9 mouse cellular contexts compared by ENCODE assay signal in genomic region chr12:85532613-85533460, GRCm38 (mm10). TPM values are rescaled to one million over a fixed set of nuclear protein-coding genes. Genes with fewer than 3 reads are reported as not detected.
DNase-seq lines count a peak whose midpoint lies in the region; ATAC-seq and TF ChIP-seq lines count a peak whose summit lies in the region.
"Had no signal": no experiment of that assay in that cellular context is flagged by ENCODE, and none has a peak within 500 bp of the region (broad histone marks: within the 10 kb centered on the region; RNA-seq: fewer than 3 reads in every experiment).

No protein-coding gene starts in this region.

- no peaks in the 10 kb centered on the region for H3K36me3 ChIP-seq in heart, embryonic 10.5 days
- H3K36me3 ChIP-seq in MEL (ENCODE audit: control insufficient read depth in 1 of 2, insufficient read depth in 2 of 2, low read length in 2 of 2): peaks cover 0 to 8% of the 10 kb centered on the region in 2 experiments; a peak in 2 of 4 replicates
- no peaks in the 10 kb centered on the region for H3K36me3 ChIP-seq in kidney, embryonic 16.5 days (ENCODE audit: insufficient read depth, low read length)

- TF ChIP-seq EP300 in MEL (IDR thresholded peaks at IDR 0.05; ENCODE audit: low read depth in 1 of 2, low read length in 2 of 2): peak in 1 of 2 experiments; percentile 72; a peak in 2 of 4 replicates

- peak overlapping the region; percentile 23 for H3K9ac ChIP-seq in MEL (ENCODE audit: control insufficient read depth, low read depth, low read length, poor library complexity, severe bottlenecking)
- H3K9ac ChIP-seq in kidney, embryonic 16.5 days (replicated peaks; ENCODE audit: low read length): no peak overlapping the region

- H3K4me3 ChIP-seq in heart, embryonic 10.5 days: no peak overlapping the region
- H3K4me3 ChIP-seq in MEL (ENCODE audit: control insufficient read depth in 1 of 2, insufficient read depth in 1 of 2, low read depth in 2 of 2, low read length in 2 of 2): peak overlapping the region; percentile 3 to 19; a peak in 2 of 4 replicates
- no peak overlapping the region for H3K4me3 ChIP-seq in kidney, embryonic 16.5 days (ENCODE audit: low read length)

- intact Hi-C loops in gastrocnemius, postnatal 14 days (cut with DNase I; ENCODE audit: low total_unique reads): no loop called here

- H3K79me2 ChIP-seq in MEL (ENCODE audit: control insufficient read depth, insufficient read depth, low read length, poor library complexity): no peaks in the 10 kb centered on the region

- no peak overlapping the region for H3K27ac ChIP-seq in heart, embryonic 10.5 days
- H3K27ac ChIP-seq in MEL (ENCODE audit: control insufficient read depth, low read depth, low read length): peak overlapping the region; percentile 59
- 0 out of 2 replicates have a peak overlapping the region, but pooled peaks have one; percentile 10 for H3K27ac ChIP-seq in kidney, embryonic 16.5 days (ENCODE audit: low read length)

- H3K4me2 ChIP-seq in kidney, embryonic 16.5 days (replicated peaks; ENCODE audit: low read depth, low read length): no peak overlapping the region

- ATAC-seq in kidney, embryonic 16.5 days (ENCODE audit: low FRiP score, low TSS enrichment): peak; percentile 39; the same call in 1 of the 2 replicates
- peak; percentile 73 for ATAC-seq in monocyte, adult 5-6 weeks (replicated peaks; ENCODE audit: insufficient number of reproducible peaks, low FRiP score, low TSS enrichment, poor library complexity, severe bottlenecking)
- ATAC-seq: Patski had no signal

- DNase-seq in heart, adult 18-20 months: peak; percentile 96 to 97
- no peak for DNase-seq in heart, embryonic 10.5 days (ENCODE audit: low spot score)
- DNase-seq in MEL (ENCODE audit: low read depth, low spot score): peak; percentile 91
- peak; percentile 77 for DNase-seq in gastrocnemius, postnatal 14 days
- no peak for DNase-seq in c-Kit-positive CD71-positive TER-119-positive erythroid progenitor cells, embryonic 14.5 days (ENCODE audit: low spot score)
- DNase-seq in neural tube, embryonic 10.5 days (ENCODE audit: extremely low spot score, low spot score): no peak

- TF ChIP-seq CTCF in MEL (IDR thresholded peaks at IDR 0.05 in 2 of 3, conservative IDR thresholded peaks at IDR 0.05 in 1 of 3; ENCODE audit: control insufficient read depth in 1 of 3, insufficient read depth in 1 of 3, low read depth in 2 of 3, low read length in 3 of 3, poor library complexity in 1 of 3, severe bottlenecking in 1 of 3): no peak

- TF ChIP-seq POLR2A in MEL (IDR thresholded peaks at IDR 0.05; ENCODE audit: control insufficient read depth in 1 of 2, insufficient read depth in 1 of 2, low read depth in 1 of 2, low read length in 2 of 2, poor library complexity in 1 of 2): peak in 1 of 2 experiments; percentile 42; a peak in 1 of 4 replicates

- H3K4me1 ChIP-seq in heart, embryonic 10.5 days: peaks cover 6% of the 10 kb centered on the region; the same call in 1 of the 2 replicates
- peaks cover 0 to 18% of the 10 kb centered on the region in 2 experiments; a peak in 3 of 4 replicates for H3K4me1 ChIP-seq in MEL (ENCODE audit: control insufficient read depth in 1 of 2, insufficient read depth in 2 of 2, low read length in 2 of 2)
- H3K4me1 ChIP-seq in kidney, embryonic 16.5 days (ENCODE audit: insufficient read depth, low read length): 0 out of 2 replicates have a peak, but pooled peaks cover 2% of the 10 kb centered on the region

- H3K27me3 ChIP-seq in heart, embryonic 10.5 days (ENCODE audit: insufficient read depth, poor library complexity, severe bottlenecking): no peaks in the 10 kb centered on the region
- no peaks in the 10 kb centered on the region for H3K27me3 ChIP-seq in MEL (ENCODE audit: control insufficient read depth in 1 of 2, insufficient read depth in 2 of 2, low read length in 2 of 2)
- no peaks in the 10 kb centered on the region for H3K27me3 ChIP-seq in kidney, embryonic 16.5 days (ENCODE audit: insufficient read depth, low read length)
- H3K27me3 ChIP-seq: Patski had no signal

- H3K9me3 ChIP-seq in heart, embryonic 10.5 days: no peaks in the 10 kb centered on the region
- no peaks in the 10 kb centered on the region for H3K9me3 ChIP-seq in MEL (replicated peaks; ENCODE audit: insufficient read depth, low read length)
- no peaks in the 10 kb centered on the region for H3K9me3 ChIP-seq in kidney, embryonic 16.5 days (ENCODE audit: low read length)

- no peak for TF ChIP-seq RAD21 in MEL (IDR thresholded peaks at IDR 0.05; ENCODE audit: low read depth, low read length)

- 60% methylated on average over 14 of the region's 14 CpGs for WGBS in heart, embryonic 10.5 days
- 55% methylated on average over 14 of the region's 14 CpGs for WGBS in kidney, embryonic 16.5 days

TF ChIP-seq in MEL, 35 proteins besides CTCF, POLR2A, EP300 and RAD21:
- no peak for TF ChIP-seq SIN3A (IDR thresholded peaks at IDR 0.05; ENCODE audit: low read length)
- no peak for TF ChIP-seq RCOR1 (IDR thresholded peaks at IDR 0.05; ENCODE audit: low read depth, low read length)
- no peak for TF ChIP-seq GATA1 (IDR thresholded peaks at IDR 0.05; ENCODE audit: low read depth, low read length)
- no peak for TF ChIP-seq ZNF384 (IDR thresholded peaks at IDR 0.05; ENCODE audit: low read depth, low read length)
- TF ChIP-seq ZC3H11A (IDR thresholded peaks at IDR 0.05; ENCODE audit: low read depth, low read length): no peak
- TF ChIP-seq TCF12 (IDR thresholded peaks at IDR 0.05; ENCODE audit: low read depth, low read length): no peak
- peak; percentile 53 to 78; a peak in 3 of 4 replicates for TF ChIP-seq USF2 (IDR thresholded peaks at IDR 0.05; ENCODE audit: borderline replicate concordance in 1 of 2, insufficient read depth in 1 of 2, low read depth in 1 of 2, low read length in 2 of 2)
- no peak for TF ChIP-seq UBTF (IDR thresholded peaks at IDR 0.05; ENCODE audit: borderline replicate concordance, insufficient read depth, low read depth, low read length)
- no peak for TF ChIP-seq JUND (IDR thresholded peaks at IDR 0.05; ENCODE audit: low read depth, low read length)
- no peak for TF ChIP-seq HCFC1 (IDR thresholded peaks at IDR 0.05; ENCODE audit: low read depth, low read length)
- no peak for TF ChIP-seq ZKSCAN1 (IDR thresholded peaks at IDR 0.05; ENCODE audit: low read depth, low read length)
- 0 out of 2 replicates have a peak, but pooled peaks have one; percentile 28 for TF ChIP-seq MAZ (IDR thresholded peaks at IDR 0.05; ENCODE audit: low read depth, low read length)
- no peak for TF ChIP-seq TAL1 (IDR thresholded peaks at IDR 0.05; ENCODE audit: low read length)
- TF ChIP-seq KAT2A (conservative IDR thresholded peaks at IDR 0.05; ENCODE audit: low read depth, low read length): no peak
- peak; percentile 96 for TF ChIP-seq USF1 (IDR thresholded peaks at IDR 0.05; ENCODE audit: low read depth, low read length)
- no peak for TF ChIP-seq ELF1 (IDR thresholded peaks at IDR 0.05; ENCODE audit: low read depth, low read length)
- TF ChIP-seq MAFK (IDR thresholded peaks at IDR 0.05; ENCODE audit: borderline replicate concordance, low read depth, low read length): peak; percentile 65; the same call in 1 of the 2 replicates
- TF ChIP-seq TBP (IDR thresholded peaks at IDR 0.05; ENCODE audit: low read depth, low read length): peak; percentile 85
- no peak for TF ChIP-seq SMC3 (IDR thresholded peaks at IDR 0.05; ENCODE audit: low read depth, low read length)
- no peak for TF ChIP-seq NRF1 (IDR thresholded peaks at IDR 0.05; ENCODE audit: insufficient read depth, low read depth, low read length, poor library complexity, severe bottlenecking)
- TF ChIP-seq GABPA (IDR thresholded peaks at IDR 0.05; ENCODE audit: low read depth, low read length): no peak
- TF ChIP-seq CHD1 (IDR thresholded peaks at IDR 0.05; ENCODE audit: low read depth, low read length): no peak
- TF ChIP-seq NELFE (IDR thresholded peaks at IDR 0.05; ENCODE audit: low read depth, low read length): no peak
- TF ChIP-seq ZMIZ1 (IDR thresholded peaks at IDR 0.05; ENCODE audit: low read depth, low read length): no peak
- TF ChIP-seq E2F4 (IDR thresholded peaks at IDR 0.05; ENCODE audit: borderline replicate concordance, low read depth, low read length): no peak
- TF ChIP-seq MYB (IDR thresholded peaks at IDR 0.05; ENCODE audit: low read depth, low read length): no peak
- peak; percentile 83 for TF ChIP-seq ETS1 (IDR thresholded peaks at IDR 0.05; ENCODE audit: low read depth, low read length)
- peak; percentile 62 for TF ChIP-seq BHLHE40 (IDR thresholded peaks at IDR 0.05; ENCODE audit: borderline replicate concordance, low read depth, low read length)
- no peak for TF ChIP-seq MYC (IDR thresholded peaks at IDR 0.05; ENCODE audit: low read depth, low read length)
- no peak for TF ChIP-seq POLR2AphosphoS5 (IDR thresholded peaks at IDR 0.05; ENCODE audit: borderline replicate concordance, low read depth, low read length)
- no peak for TF ChIP-seq MEF2A (IDR thresholded peaks at IDR 0.05; ENCODE audit: extremely low read depth, insufficient replicate concordance, low read depth, low read length, poor library complexity, severe bottlenecking)
- no peak for TF ChIP-seq POLR2AphosphoS2 (IDR thresholded peaks at IDR 0.05; ENCODE audit: low read length)
- TF ChIP-seq MXI1 (IDR thresholded peaks at IDR 0.05; ENCODE audit: low read depth, low read length): peak; percentile 57
- peak; percentile 85 for TF ChIP-seq MAX (IDR thresholded peaks at IDR 0.05; ENCODE audit: low read length)
- no peak for TF ChIP-seq CHD2 (IDR thresholded peaks at IDR 0.05; ENCODE audit: low read length)

RNA-seq across cellular contexts. Expression of gene Fos, which starts 59.1 kb away (rescaled TPM):
- total RNA-seq in heart, adult 18-20 months (2021): 1 to 10 TPM; 2.1 to 5.4 TPM
- 6.1 and 7.5 TPM in 2 replicates for polyA plus RNA-seq in heart, embryonic 10.5 days (2016; fragmentation: Nextera tagmentation; extraction: Ambion mirVana)
- 0.56 and 1.4 TPM in 2 replicates for total RNA-seq in MEL (2012; rRNA removed)
- under 1 TPM in 1 of 2 experiments, not detected in 1; 0.81 TPM for polyA plus RNA-seq in MEL (2012; ENCODE audit: insufficient read depth in 1 of 2, insufficient read length in 2 of 2, low read depth in 1 of 2, low replicate concordance in 2 of 2, missing spikeins in 1 of 2)
- 1 to 10 TPM; 7.6 to 8.9 TPM for total RNA-seq in gastrocnemius, postnatal 14 days (2021)
- 2.7 and 3.5 TPM in 2 replicates for polyA plus RNA-seq in kidney, embryonic 16.5 days (2015; fragmentation: Nextera tagmentation; extraction: Ambion mirVana)
- total RNA-seq in monocyte, adult 5-6 weeks (2017): 138 to 560 TPM (median 216 TPM) in 3 replicates

Comparison
In these comparisons a context has a peak if more than half of its experiments do, and no peak if none do; other contexts are left out.
1. DNase-seq: peak in heart, adult 18-20 months (2 of 2), MEL (single experiment) and gastrocnemius, postnatal 14 days (single experiment); none in heart, embryonic 10.5 days (single experiment), c-Kit-positive CD71-positive TER-119-positive erythroid progenitor cells, embryonic 14.5 days (single experiment) and neural tube, embryonic 10.5 days (single experiment).
2. H3K4me3 ChIP-seq: peak in MEL (2 of 2); none in heart, embryonic 10.5 days (single experiment) and kidney, embryonic 16.5 days (single experiment).
3. RNA of gene Fos, which starts 59.1 kb away (total RNA-seq): 138 to 560 TPM in monocyte, adult 5-6 weeks; 7.6 to 8.9 TPM in gastrocnemius, postnatal 14 days, 2.1 to 5.4 TPM in heart, adult 18-20 months and 0.56 to 1.4 TPM in MEL; every median in the first group is over 10 times any median in the second.